Mouse (Mus musculus) heart, embryonic 13.5 days (tissue): Measurements from ENCODE around the gene Styxl1. TPM values are rescaled to one million over a fixed set of nuclear protein-coding genes. Genes with fewer than 3 reads are reported as not detected.

Experiments used
- ATAC-seq: fragments of 200-750 bp; cut with Nextera tagmentation; 2 replicates; pipeline ENCODE4 v1.8.0; 2017; ENCODE audit warnings: moderate TSS enrichment; ENCODE audit not compliant: insufficient number of reproducible peaks, low FRiP score, low TSS enrichment; ENCODE audit errors: extremely low read depth
- H3K27ac ChIP-seq: fragments of 300-500 bp; sonication (generic); replicated peaks from 2 replicates; pipeline ENCODE4 v1.5.1; 2015; ENCODE audit warnings: moderate library complexity, mild to moderate bottlenecking, inconsistent platforms
- H3K27me3 ChIP-seq: fragments of 300-500 bp; sonication (generic); replicated peaks from 2 replicates; pipeline ENCODE4 v1.6.1; 2015; ENCODE audit warnings: mild to moderate bottlenecking, inconsistent platforms
- H3K36me3 ChIP-seq: fragments of 300-500 bp; sonication (generic); 2 replicates; pipeline ENCODE4 v1.6.1; 2015; ENCODE audit warnings: mild to moderate bottlenecking, inconsistent platforms
- H3K4me1 ChIP-seq: fragments of 300-500 bp; sonication (generic); 2 replicates; pipeline ENCODE4 v1.6.1; 2015; ENCODE audit warnings: inconsistent platforms
- H3K4me2 ChIP-seq: fragments of 300-500 bp; sonication (generic); 2 replicates; pipeline ENCODE4 v1.6.1; 2015; ENCODE audit warnings: inconsistent platforms, mild to moderate bottlenecking, moderate library complexity
- H3K4me3 ChIP-seq: fragments of 300-500 bp; sonication (generic); 2 replicates; pipeline ENCODE4 v1.5.1; 2015; ENCODE audit warnings: moderate library complexity, mild to moderate bottlenecking, inconsistent platforms
- H3K9ac ChIP-seq: fragments of 300-500 bp; sonication (generic); 2 replicates; pipeline ENCODE4 v1.6.1; 2015; ENCODE audit warnings: inconsistent platforms, mild to moderate bottlenecking, moderate library complexity
- H3K9me3 ChIP-seq: fragments of 300-500 bp; sonication (generic); 2 replicates; pipeline ENCODE4 v1.6.1; 2016; ENCODE audit warnings: inconsistent platforms
- WGBS: fragments of 180-500 bp; shearing (Covaris S2); methylation state at CpG from one replicate; pipeline ENCODE4 v1.1.7; 2015; ENCODE audit warnings: mixed read lengths; 5-methylcytosine and 5-hydroxymethylcytosine counted together
- polyA plus RNA-seq: library from polyadenylated mRNA; unstranded; fragments of >200 nt; fragmentation: Nextera tagmentation; extraction: Ambion mirVana; gene quantifications from 2 replicates; pipeline ENCODE4 v1.2.1, GENCODE M21; 2015

Styxl1 gene
- polyA plus RNA-seq, 1 experiment from 2014 or later = not detected

DNA sequence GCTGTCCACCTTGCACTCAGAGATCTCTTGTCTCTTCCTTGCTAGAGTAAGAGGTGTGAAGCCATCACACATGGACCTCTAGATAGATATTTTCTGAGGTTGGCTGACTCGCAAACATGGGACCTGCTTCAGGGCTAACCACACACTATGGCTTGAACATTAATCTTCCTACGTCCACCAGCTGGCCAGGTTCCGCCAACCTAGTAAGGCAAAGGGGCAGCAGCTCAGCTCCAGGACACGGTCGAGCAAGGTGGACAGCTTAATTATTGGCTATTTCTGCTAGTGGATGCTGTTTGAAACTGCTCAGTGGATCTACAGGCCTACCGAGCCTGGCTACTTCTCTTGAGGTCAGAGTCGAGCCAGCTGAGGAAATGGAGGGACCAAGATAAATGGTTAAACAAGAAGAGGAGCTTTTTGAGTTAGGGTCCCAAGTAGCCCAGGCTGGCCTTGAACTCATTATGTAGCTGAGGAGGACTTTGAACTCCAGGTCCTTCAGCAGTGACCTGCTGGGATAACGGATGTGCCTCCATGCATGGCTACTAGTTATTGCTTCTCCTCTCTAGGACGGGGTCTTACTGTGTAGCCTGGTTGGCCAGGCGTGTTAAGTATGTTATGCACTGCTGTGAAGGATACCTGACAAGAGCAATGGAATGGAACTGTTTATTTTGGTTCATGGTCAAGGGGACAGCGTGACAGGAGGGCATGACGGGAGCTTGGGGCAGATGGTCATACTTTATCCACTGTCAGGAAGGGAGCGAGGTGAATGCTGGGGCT is 66.4 kb downstream of the Styxl1 start:
- ATAC-seq = no peak
- no peak overlapping the region for H3K4me3 ChIP-seq
- no peak overlapping the region for H3K4me2 ChIP-seq
- H3K4me1 ChIP-seq = peaks cover 30% of the 10 kb centered on the region
- peaks cover 37% of the 10 kb centered on the region for H3K36me3 ChIP-seq
- 80% methylated on average over 13 of the region's 13 CpGs for WGBS
- H3K27me3 ChIP-seq = no peaks in the 10 kb centered on the region
- peak overlapping the region; percentile 77; the same call in 1 of the 2 replicates for H3K27ac ChIP-seq
- no peak overlapping the region for H3K9ac ChIP-seq
- no peaks in the 10 kb centered on the region for H3K9me3 ChIP-seq

DNA sequence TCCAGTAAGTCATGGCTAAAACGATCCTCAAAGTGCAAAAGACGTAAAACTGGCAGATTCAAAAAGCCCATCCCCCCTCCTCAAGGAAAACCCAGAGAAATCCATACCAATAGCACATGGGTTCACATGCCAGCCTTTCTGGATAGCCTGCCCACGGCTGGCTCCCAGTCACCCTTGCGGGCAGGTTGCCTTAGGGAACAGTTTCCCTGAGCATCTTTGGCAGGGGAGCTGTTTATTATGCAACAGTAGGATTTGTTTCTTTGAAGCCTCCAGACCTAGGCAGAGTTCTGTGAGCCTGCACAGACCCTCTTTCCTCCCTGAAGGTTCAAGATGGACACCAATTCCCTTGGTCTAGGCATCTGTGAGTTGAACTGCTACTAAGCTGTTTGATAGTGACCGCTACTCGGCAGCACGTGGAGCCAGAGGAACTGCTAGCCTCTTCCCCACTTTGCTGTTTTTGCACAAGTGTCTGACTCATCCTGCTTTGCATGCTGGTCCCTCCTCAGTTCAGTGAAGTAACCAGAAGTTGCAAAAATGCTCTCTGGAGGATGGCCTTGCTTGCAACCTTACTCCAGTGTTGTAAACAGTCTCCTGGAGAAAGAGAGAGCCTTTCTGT is 67.5 kb downstream of the Styxl1 start:
- Histone ChIP-seq H3K4me3 (no peak overlapping the region), H3K27me3 (no peaks in the 10 kb centered on the region), H3K9ac (no peak overlapping the region), H3K4me2 (no peak overlapping the region), H3K4me1 (peaks cover 30% of the 10 kb centered on the region), H3K27ac (no peak overlapping the region), H3K9me3 (no peaks in the 10 kb centered on the region), H3K36me3 (peaks cover 38% of the 10 kb centered on the region)
- WGBS = 68% methylated on average over 7 of the region's 7 CpGs
- ATAC-seq = no peak

- Histone ChIP-seq H3K27ac (no peak overlapping the region), H3K9ac (no peak overlapping the region), H3K4me2 (no peak overlapping the region), H3K4me1 (peaks cover 30% of the 10 kb centered on the region), H3K4me3 (no peak overlapping the region), H3K27me3 (no peaks in the 10 kb centered on the region), H3K36me3 (peaks cover 37% of the 10 kb centered on the region), H3K9me3 (no peaks in the 10 kb centered on the region)
- ATAC-seq = no peak
- WGBS = 91% methylated on average over 5 of the region's 5 CpGs
These were observed 68.5 kb downstream of the Styxl1 start for GRCm38 (mm10) chr5:135709716-135710115.

- no peaks in the 10 kb centered on the region for H3K9me3 ChIP-seq
- H3K27me3 ChIP-seq = no peaks in the 10 kb centered on the region
- no peak overlapping the region for H3K4me3 ChIP-seq
- no peak overlapping the region for H3K27ac ChIP-seq
- peaks cover 21% of the 10 kb centered on the region for H3K4me1 ChIP-seq
- no peak overlapping the region for H3K9ac ChIP-seq
- ATAC-seq = no peak
- peaks cover 37% of the 10 kb centered on the region for H3K36me3 ChIP-seq
- 52% methylated on average over 1 of the region's 1 CpGs for WGBS
- no peak overlapping the region for H3K4me2 ChIP-seq
These were observed 70.3 kb downstream of the Styxl1 start for GRCm38 (mm10) chr5:135707855-135708254.

DNA sequence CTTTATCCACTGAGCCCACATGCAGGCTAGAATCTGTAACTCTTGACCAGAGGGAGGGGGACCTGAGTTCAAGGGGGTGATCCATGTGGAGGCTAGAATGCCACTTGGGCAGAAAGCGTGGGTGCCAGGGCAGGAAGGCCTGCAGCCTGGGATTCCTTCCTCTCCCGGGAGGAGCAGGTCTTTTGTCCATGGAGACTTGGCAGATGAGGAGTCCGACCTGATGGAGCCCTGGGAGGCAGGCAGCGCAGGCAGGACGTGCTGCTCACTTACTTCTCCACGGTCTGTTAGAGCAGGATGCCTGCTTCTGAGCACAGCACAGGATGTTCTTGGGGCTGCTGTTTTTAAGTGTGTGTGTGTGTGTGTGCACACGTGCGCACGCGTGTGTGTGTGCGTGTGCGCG is 71.1 kb downstream of the Styxl1 start:
- Histone ChIP-seq H3K4me2 (no peak overlapping the region), H3K27me3 (no peaks in the 10 kb centered on the region), H3K9me3 (no peaks in the 10 kb centered on the region), H3K27ac (no peak overlapping the region), H3K36me3 (peaks cover 37% of the 10 kb centered on the region), H3K9ac (no peak overlapping the region), H3K4me3 (no peak overlapping the region), H3K4me1 (peaks cover 21% of the 10 kb centered on the region)
- ATAC-seq = no peak
- WGBS = 92% methylated on average over 13 of the region's 13 CpGs

- H3K27ac ChIP-seq = no peak overlapping the region
- no peak overlapping the region for H3K4me3 ChIP-seq
- peaks cover 33% of the 10 kb centered on the region for H3K4me1 ChIP-seq
- peaks cover 47% of the 10 kb centered on the region for H3K36me3 ChIP-seq
- no peak overlapping the region for H3K4me2 ChIP-seq
- no peak overlapping the region for H3K9ac ChIP-seq
- ATAC-seq = no peak
- 85% methylated on average over 4 of the region's 4 CpGs for WGBS
- H3K9me3 ChIP-seq = no peaks in the 10 kb centered on the region
- H3K27me3 ChIP-seq = no peaks in the 10 kb centered on the region
These were observed 72.8 kb downstream of the Styxl1 start for GRCm38 (mm10) chr5:135705383-135705782.

DNA sequence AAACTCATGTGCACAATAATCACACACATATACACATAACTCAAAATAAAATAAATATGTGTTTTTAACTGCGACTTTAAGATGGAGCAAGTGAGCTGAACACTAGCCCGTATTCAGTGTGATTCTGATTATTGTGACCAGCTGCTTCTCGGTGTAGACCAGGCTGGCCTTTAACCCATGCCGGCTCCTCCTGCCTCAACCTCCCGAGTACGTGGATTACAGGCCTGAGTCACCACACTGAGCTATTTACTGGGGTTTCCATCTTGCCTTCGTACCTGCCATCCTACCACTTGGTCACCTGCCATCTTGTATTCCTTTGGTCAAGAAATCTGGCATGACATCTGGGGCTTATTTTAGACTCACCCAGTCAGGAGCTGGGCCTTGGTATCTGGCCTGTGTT is 74.8 kb downstream of the Styxl1 start:
- 86% methylated on average over 7 of the region's 7 CpGs for whole genome bisulfite sequencing
- Histone ChIP-seq H3K4me3 (no peak overlapping the region), H3K9ac (no peak overlapping the region), H3K27me3 (no peaks in the 10 kb centered on the region), H3K27ac (no peak overlapping the region; the same call in 1 of the 2 replicates), H3K4me2 (no peak overlapping the region), H3K4me1 (peaks cover 33% of the 10 kb centered on the region), H3K36me3 (peaks cover 55% of the 10 kb centered on the region), H3K9me3 (no peaks in the 10 kb centered on the region)
- no peak for ATAC-seq

GRCm38 (mm10) chr5:135702682-135703192 is 75.4 kb downstream of the Styxl1 start:
- H3K27me3 ChIP-seq = no peaks in the 10 kb centered on the region
- ATAC-seq = no peak
- no peak overlapping the region for H3K9ac ChIP-seq
- H3K4me3 ChIP-seq = no peak overlapping the region
- peaks cover 33% of the 10 kb centered on the region for H3K4me1 ChIP-seq
- no peak overlapping the region for H3K4me2 ChIP-seq
- no peaks in the 10 kb centered on the region for H3K9me3 ChIP-seq
- peaks cover 51% of the 10 kb centered on the region for H3K36me3 ChIP-seq
- 51% methylated on average over 15 of the region's 15 CpGs for WGBS
- peak overlapping the region; percentile 79 for H3K27ac ChIP-seq

DNA sequence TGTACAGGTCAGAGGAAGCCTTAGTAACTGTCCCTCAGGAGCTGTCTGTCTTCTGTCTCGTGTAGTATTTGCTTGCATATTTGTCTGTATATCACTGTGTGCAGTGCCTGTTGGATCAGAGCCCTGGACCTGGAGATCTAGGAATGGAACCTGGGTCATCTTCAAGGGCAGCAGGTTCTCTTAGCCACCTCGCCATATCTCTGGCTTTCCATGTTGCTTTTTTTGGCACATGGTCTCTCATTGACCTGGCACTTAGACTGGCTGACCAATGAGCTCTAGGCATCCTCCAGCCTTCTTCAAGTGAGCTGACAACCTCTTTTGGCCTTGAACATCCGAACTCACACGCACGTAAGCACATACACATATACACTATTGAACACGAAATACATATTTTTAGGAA is 76.0 kb downstream of the Styxl1 start:
- ATAC-seq = no peak; the same call in 1 of the 2 replicates
- H3K9ac ChIP-seq = no peak overlapping the region
- no peak overlapping the region for H3K4me3 ChIP-seq
- peaks cover 37% of the 10 kb centered on the region for H3K4me1 ChIP-seq
- H3K36me3 ChIP-seq = peaks cover 45% of the 10 kb centered on the region
- H3K9me3 ChIP-seq = no peaks in the 10 kb centered on the region
- no peaks in the 10 kb centered on the region for H3K27me3 ChIP-seq
- H3K4me2 ChIP-seq = no peak overlapping the region
- peak overlapping the region; percentile 79 for H3K27ac ChIP-seq
- WGBS = 38% methylated on average over 6 of the region's 6 CpGs

GRCm38 (mm10) chr5:135701601-135702000 is 76.6 kb downstream of the Styxl1 start:
- no peak for ATAC-seq
- H3K4me2 ChIP-seq = no peak overlapping the region
- H3K27me3 ChIP-seq = no peaks in the 10 kb centered on the region
- peaks cover 39% of the 10 kb centered on the region for H3K36me3 ChIP-seq
- no peaks in the 10 kb centered on the region for H3K9me3 ChIP-seq
- H3K4me3 ChIP-seq = no peak overlapping the region
- H3K9ac ChIP-seq = no peak overlapping the region
- peaks cover 37% of the 10 kb centered on the region for H3K4me1 ChIP-seq
- H3K27ac ChIP-seq = peak overlapping the region; percentile 79
- 91% methylated on average over 4 of the region's 4 CpGs for WGBS

GRCm38 (mm10) chr5:135697711-135698111 is 80.5 kb downstream of the Styxl1 start:
- no peak overlapping the region for H3K9ac ChIP-seq
- WGBS = 39% methylated on average over 5 of the region's 5 CpGs

More at GRCm38 (mm10) chr5:135697711-135698111, 80.5 kb downstream of the Styxl1 start:
- H3K4me1 ChIP-seq = peaks cover 28% of the 10 kb centered on the region
- peaks cover 29% of the 10 kb centered on the region for H3K36me3 ChIP-seq
- H3K4me2 ChIP-seq = no peak overlapping the region
- ATAC-seq = no peak
- no peaks in the 10 kb centered on the region for H3K27me3 ChIP-seq
- H3K27ac ChIP-seq = no peak overlapping the region
- no peaks in the 10 kb centered on the region for H3K9me3 ChIP-seq
- H3K4me3 ChIP-seq = no peak overlapping the region
